Mouse (Mus musculus): Measurements from ENCODE around the gene Cmklr1. TPM values are rescaled to one million over a fixed set of nuclear protein-coding genes. Genes with fewer than 3 reads are reported as not detected.

Gene Cmklr1
- 53.4 and 63.8 TPM in 2 replicates for polyA plus RNA-seq (2015; fragmentation: Nextera tagmentation; extraction: Ambion mirVana)

- DNase-seq (ENCODE audit: low spot score), result peak; percentile 91
- ATAC-seq, result peak; percentile 85
- no peaks in the 10 kb centered on the region for H3K36me3 ChIP-seq (ENCODE audit: insufficient read depth, low read length)
These were observed at the start of gene Cmklr1 for GRCm38 (mm10) chr5:113650035-113650865. Cmklr1 (minus strand) TSS chr5:113650426.

DNA sequence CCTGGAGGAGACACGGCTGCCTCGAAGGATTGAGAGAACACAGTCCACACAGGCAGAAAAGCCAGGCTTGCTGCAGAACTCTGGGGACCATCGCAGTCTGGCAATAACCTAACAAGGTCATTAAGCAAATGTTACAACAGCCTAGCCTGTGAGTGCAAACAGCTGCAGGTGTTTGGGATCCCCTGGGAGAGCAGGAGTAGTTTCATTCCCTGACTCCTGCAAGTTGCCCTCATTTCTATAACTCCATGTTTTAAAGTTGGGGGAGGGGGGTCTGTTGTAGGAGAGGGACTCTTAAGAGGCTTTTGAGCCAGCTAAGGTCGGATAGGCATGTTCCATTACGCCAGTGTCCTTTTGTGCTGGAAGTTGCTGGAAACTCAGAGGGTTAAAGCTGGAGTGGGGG is 44.2 kb upstream of the Cmklr1 start:
- H3K27ac ChIP-seq (ENCODE audit: low read length), result no peak overlapping the region
- no peak overlapping the region for H3K4me2 ChIP-seq (replicated peaks; ENCODE audit: low read depth, low read length)
- no peaks in the 10 kb centered on the region for H3K27me3 ChIP-seq (replicated peaks; ENCODE audit: insufficient read depth, low read length)
- TF ChIP-seq EP300 (IDR thresholded peaks at IDR 0.05) (no peak), CTCF (IDR thresholded peaks at IDR 0.05) (no peak)
- ATAC-seq, result no peak
- H3K4me3 ChIP-seq (ENCODE audit: low read depth, low read length), result no peak overlapping the region
- H3K9me3 ChIP-seq (ENCODE audit: low read length), result no peaks in the 10 kb centered on the region
- no peak for DNase-seq (ENCODE audit: low spot score)
- H3K9ac ChIP-seq (replicated peaks; ENCODE audit: low read depth), result no peak overlapping the region
- H3K36me3 ChIP-seq (ENCODE audit: insufficient read depth, low read length), result no peaks in the 10 kb centered on the region
- H3K4me1 ChIP-seq (ENCODE audit: insufficient read depth, low read depth, low read length), result no peaks in the 10 kb centered on the region
- WGBS, result 48% methylated on average over 5 of the region's 5 CpGs

More at GRCm38 (mm10) chr5:113650035-113650865, at the start of gene Cmklr1:
- H3K27me3 ChIP-seq (replicated peaks; ENCODE audit: insufficient read depth, low read length), result no peaks in the 10 kb centered on the region
- peak within 1 kb of the TSS; percentile 63 for H3K9ac ChIP-seq (replicated peaks; ENCODE audit: low read depth)
- no peaks in the 10 kb centered on the region for H3K9me3 ChIP-seq (ENCODE audit: low read length)
- peak within 1 kb of the TSS; percentile 46 for H3K4me3 ChIP-seq (ENCODE audit: low read depth, low read length)
- H3K4me2 ChIP-seq (replicated peaks; ENCODE audit: low read depth, low read length), result peak within 1 kb of the TSS; percentile 50
- H3K4me1 ChIP-seq (ENCODE audit: insufficient read depth, low read depth, low read length), result no peaks in the 10 kb centered on the region
- peak within 1 kb of the TSS; percentile 93 for H3K27ac ChIP-seq (ENCODE audit: low read length)
- 8% methylated on average over 29 of the region's 30 CpGs for WGBS
- TF ChIP-seq CTCF (IDR thresholded peaks at IDR 0.05) (peak; percentile 32; the same call in 1 of the 2 replicates), EP300 (IDR thresholded peaks at IDR 0.05) (peak; percentile 54)

DNA sequence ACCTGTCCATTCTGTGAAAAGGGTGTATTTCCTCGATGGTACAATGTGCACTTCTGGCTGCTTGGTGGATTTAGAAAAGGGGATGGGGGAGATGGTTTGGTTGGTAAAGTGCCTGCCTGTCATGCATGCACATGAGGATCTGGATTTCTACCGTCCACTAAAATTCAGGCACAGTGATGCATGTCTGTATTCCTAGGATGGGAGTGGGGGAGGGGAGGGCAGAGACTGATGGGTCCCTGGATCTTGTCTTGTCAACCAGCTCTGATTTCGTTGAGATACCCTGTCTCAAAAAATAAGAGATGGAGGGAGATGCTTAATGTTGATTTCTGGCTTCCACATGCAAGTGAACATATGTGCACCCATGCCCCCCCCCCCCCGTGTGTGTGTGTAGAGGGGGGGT is 43.8 kb upstream of the Cmklr1 start:
- no peak for DNase-seq (ENCODE audit: low spot score)
- TF ChIP-seq EP300 (IDR thresholded peaks at IDR 0.05) (no peak), CTCF (IDR thresholded peaks at IDR 0.05) (no peak)
- Histone ChIP-seq H3K9ac (replicated peaks; ENCODE audit: low read depth) (no peak overlapping the region), H3K4me3 (ENCODE audit: low read depth, low read length) (no peak overlapping the region), H3K9me3 (ENCODE audit: low read length) (no peaks in the 10 kb centered on the region), H3K36me3 (ENCODE audit: insufficient read depth, low read length) (no peaks in the 10 kb centered on the region), H3K4me2 (replicated peaks; ENCODE audit: low read depth, low read length) (no peak overlapping the region), H3K4me1 (ENCODE audit: insufficient read depth, low read depth, low read length) (no peaks in the 10 kb centered on the region), H3K27me3 (replicated peaks; ENCODE audit: insufficient read depth, low read length) (no peaks in the 10 kb centered on the region), H3K27ac (ENCODE audit: low read length) (no peak overlapping the region)
- ATAC-seq, result no peak
- WGBS, result 59% methylated on average over 4 of the region's 4 CpGs

GRCm38 (mm10) chr5:113693196-113693755 is 43.0 kb upstream of the Cmklr1 start:
- ATAC-seq (no peak), DNase-seq (ENCODE audit: low spot score) (no peak)
- TF ChIP-seq EP300 (IDR thresholded peaks at IDR 0.05) (no peak), CTCF (IDR thresholded peaks at IDR 0.05) (no peak)
- Histone ChIP-seq H3K9me3 (ENCODE audit: low read length) (no peaks in the 10 kb centered on the region), H3K4me3 (ENCODE audit: low read depth, low read length) (no peak overlapping the region), H3K4me1 (ENCODE audit: insufficient read depth, low read depth, low read length) (no peaks in the 10 kb centered on the region), H3K27ac (ENCODE audit: low read length) (no peak overlapping the region), H3K36me3 (ENCODE audit: insufficient read depth, low read length) (no peaks in the 10 kb centered on the region), H3K4me2 (replicated peaks; ENCODE audit: low read depth, low read length) (no peak overlapping the region), H3K9ac (replicated peaks; ENCODE audit: low read depth) (no peak overlapping the region), H3K27me3 (replicated peaks; ENCODE audit: insufficient read depth, low read length) (no peaks in the 10 kb centered on the region)
- 92% methylated on average over 8 of the region's 8 CpGs for WGBS

- no peak for DNase-seq (ENCODE audit: low spot score)
- 77% methylated on average over 2 of the region's 2 CpGs for WGBS
These were observed 40.6 kb upstream of the Cmklr1 start for GRCm38 (mm10) chr5:113690866-113691265.

DNA sequence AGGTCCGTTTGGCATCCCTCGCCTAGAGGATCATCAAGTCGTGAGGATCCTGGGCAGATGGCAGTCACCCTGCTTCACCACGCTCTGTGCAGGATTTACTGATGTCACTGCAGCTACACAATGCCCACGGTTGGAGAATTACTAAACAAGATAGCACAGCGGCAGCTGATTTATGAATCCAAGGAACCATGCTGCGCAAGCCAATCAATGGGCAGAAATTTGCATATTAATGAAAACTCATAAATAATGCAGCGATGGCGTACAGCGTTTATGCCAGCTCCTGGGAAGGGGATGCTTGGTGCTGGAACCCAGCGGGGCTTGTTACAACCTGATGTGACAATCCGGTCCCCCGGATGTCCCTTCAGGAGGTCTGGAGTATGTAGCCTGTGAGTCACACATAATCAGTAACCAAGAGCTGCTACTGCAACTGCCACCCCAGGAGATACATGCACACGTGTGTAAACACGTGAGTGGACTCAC is 39.9 kb upstream of the Cmklr1 start:
- Histone ChIP-seq H3K36me3 (ENCODE audit: insufficient read depth, low read length) (no peaks in the 10 kb centered on the region), H3K4me2 (replicated peaks; ENCODE audit: low read depth, low read length) (no peak overlapping the region), H3K27me3 (replicated peaks; ENCODE audit: insufficient read depth, low read length) (no peaks in the 10 kb centered on the region), H3K9ac (replicated peaks; ENCODE audit: low read depth) (no peak overlapping the region), H3K4me1 (ENCODE audit: insufficient read depth, low read depth, low read length) (no peaks in the 10 kb centered on the region), H3K27ac (ENCODE audit: low read length) (no peak overlapping the region), H3K9me3 (ENCODE audit: low read length) (no peaks in the 10 kb centered on the region), H3K4me3 (ENCODE audit: low read depth, low read length) (no peak overlapping the region)
- 79% methylated on average over 15 of the region's 15 CpGs for WGBS
- DNase-seq (ENCODE audit: low spot score) (no peak), ATAC-seq (no peak)
- no peak for TF ChIP-seq CTCF (IDR thresholded peaks at IDR 0.05)

More at GRCm38 (mm10) chr5:113690866-113691265, 40.6 kb upstream of the Cmklr1 start:
- Histone ChIP-seq H3K27me3 (replicated peaks; ENCODE audit: insufficient read depth, low read length) (no peaks in the 10 kb centered on the region), H3K4me1 (ENCODE audit: insufficient read depth, low read depth, low read length) (no peaks in the 10 kb centered on the region), H3K9me3 (ENCODE audit: low read length) (no peaks in the 10 kb centered on the region), H3K36me3 (ENCODE audit: insufficient read depth, low read length) (no peaks in the 10 kb centered on the region), H3K4me2 (replicated peaks; ENCODE audit: low read depth, low read length) (no peak overlapping the region), H3K27ac (ENCODE audit: low read length) (no peak overlapping the region), H3K9ac (replicated peaks; ENCODE audit: low read depth) (no peak overlapping the region), H3K4me3 (ENCODE audit: low read depth, low read length) (no peak overlapping the region)
- ATAC-seq, result no peak
- TF ChIP-seq CTCF (IDR thresholded peaks at IDR 0.05), result no peak
- no peak for TF ChIP-seq EP300 (IDR thresholded peaks at IDR 0.05)
